Mouse (Mus musculus): Measurements from ENCODE around the gene Adora2a. TPM values are rescaled to one million over a fixed set of nuclear protein-coding genes. Genes with fewer than 3 reads are reported as not detected.

Gene Adora2a
- polyA plus RNA-seq, 1 experiment from 2014 or later, result 3.2 TPM

GRCm38 (mm10) chr10:75294926-75295325, 21.8 kb upstream of the Adora2a start:
- no peaks in the 10 kb centered on the region for H3K27me3 ChIP-seq
- H3K36me3 ChIP-seq (ENCODE audit: poor library complexity, severe bottlenecking), result peaks cover 40% of the 10 kb centered on the region
- 89% methylated on average over 4 of the region's 4 CpGs for WGBS
- H3K4me1 ChIP-seq, result no peaks in the 10 kb centered on the region
- no peak overlapping the region for H3K27ac ChIP-seq
- no peak overlapping the region for H3K9ac ChIP-seq
- H3K4me3 ChIP-seq, result no peak overlapping the region
- H3K9me3 ChIP-seq (replicated peaks), result no peaks in the 10 kb centered on the region
- no peak for ATAC-seq
- no peak overlapping the region for H3K4me2 ChIP-seq

- Histone ChIP-seq H3K27ac (no peak overlapping the region), H3K4me1 (no peaks in the 10 kb centered on the region), H3K4me3 (no peak overlapping the region), H3K9me3 (replicated peaks) (no peaks in the 10 kb centered on the region), H3K4me2 (no peak overlapping the region), H3K9ac (no peak overlapping the region), H3K36me3 (ENCODE audit: poor library complexity, severe bottlenecking) (peaks cover 55% of the 10 kb centered on the region), H3K27me3 (no peaks in the 10 kb centered on the region)
- ATAC-seq, result no peak
- 81% methylated on average over 5 of the region's 5 CpGs for WGBS
Observed at GRCm38 (mm10) chr10:75298608-75299007, 18.1 kb upstream of the Adora2a start.

DNA sequence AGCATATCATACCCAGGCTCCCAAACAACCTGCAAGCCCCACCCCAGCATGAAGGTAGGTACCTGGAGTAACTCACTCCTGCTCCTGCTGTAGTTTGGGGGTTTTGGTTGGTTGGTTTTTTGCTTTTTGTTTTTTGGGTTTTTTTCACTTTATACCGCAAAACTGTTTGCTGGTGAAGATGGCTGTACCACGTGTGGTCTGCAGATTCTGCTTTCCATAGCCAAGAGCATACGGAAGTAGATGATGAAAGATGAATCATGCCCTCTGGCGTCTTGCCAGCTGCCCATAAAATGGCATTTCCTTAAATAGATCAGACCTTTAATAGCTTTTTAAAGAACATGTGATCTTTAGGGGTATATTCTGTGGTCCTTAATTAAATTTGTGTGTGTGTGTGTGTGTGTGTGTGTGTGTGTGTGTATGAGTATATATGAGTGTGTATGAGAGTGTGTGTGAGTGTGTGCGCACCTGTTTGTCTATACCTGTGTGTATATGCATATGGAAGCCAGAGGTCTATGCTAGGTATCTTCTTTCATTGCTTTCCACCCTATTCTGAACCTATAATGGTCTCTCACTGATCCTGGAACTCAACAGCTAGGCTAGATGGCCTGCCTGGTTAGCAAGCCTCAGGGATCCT, 16.8 kb upstream of the Adora2a start:
- WGBS, result 86% methylated on average over 5 of the region's 5 CpGs
- H3K4me2 ChIP-seq, result no peak overlapping the region
- no peak overlapping the region for H3K4me3 ChIP-seq
- no peak overlapping the region for H3K9ac ChIP-seq
- no peaks in the 10 kb centered on the region for H3K9me3 ChIP-seq (replicated peaks)
- peaks cover 51% of the 10 kb centered on the region for H3K36me3 ChIP-seq (ENCODE audit: poor library complexity, severe bottlenecking)
- H3K27ac ChIP-seq, result no peak overlapping the region
- no peaks in the 10 kb centered on the region for H3K27me3 ChIP-seq
- ATAC-seq, result no peak
- peaks cover 12% of the 10 kb centered on the region for H3K4me1 ChIP-seq

DNA sequence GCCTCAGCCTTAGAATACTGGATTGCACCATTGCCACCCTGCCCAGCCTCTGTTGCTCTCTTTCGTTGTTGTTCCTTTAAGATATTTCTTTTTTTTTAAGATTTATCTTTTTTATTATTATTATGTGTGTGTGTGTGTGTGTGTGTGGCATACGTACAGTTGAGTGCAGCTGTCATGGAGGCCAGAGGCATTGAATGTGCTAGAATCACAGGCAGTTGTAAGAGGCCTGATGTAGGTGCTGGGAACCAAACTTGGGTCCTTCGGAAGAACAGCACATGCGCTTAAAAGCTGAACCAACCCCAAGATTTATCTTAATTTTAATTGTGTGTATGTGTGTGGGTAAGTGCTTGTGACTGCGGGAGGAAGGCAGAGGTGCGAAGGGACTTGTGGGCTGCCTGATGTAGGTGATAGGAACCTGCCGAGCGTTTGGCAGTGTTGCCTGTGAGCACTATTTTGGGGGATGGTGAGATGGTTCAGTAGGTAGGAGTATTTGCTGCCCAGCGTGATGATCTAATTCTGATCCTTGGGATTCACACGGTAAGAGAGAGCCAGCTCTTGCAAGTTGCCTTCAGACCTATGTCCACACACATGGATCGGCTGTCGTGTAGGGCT, 15.4 kb upstream of the Adora2a start:
- peaks cover 12% of the 10 kb centered on the region for H3K4me1 ChIP-seq
- H3K4me3 ChIP-seq, result no peak overlapping the region
- H3K36me3 ChIP-seq (ENCODE audit: poor library complexity, severe bottlenecking), result peaks cover 51% of the 10 kb centered on the region
- no peak overlapping the region for H3K4me2 ChIP-seq
- 93% methylated on average over 12 of the region's 12 CpGs for WGBS
- no peak for ATAC-seq
- H3K9me3 ChIP-seq (replicated peaks), result no peaks in the 10 kb centered on the region
- H3K27ac ChIP-seq, result no peak overlapping the region
- H3K27me3 ChIP-seq, result no peaks in the 10 kb centered on the region
- no peak overlapping the region for H3K9ac ChIP-seq

- 95% methylated on average over 4 of the region's 4 CpGs for WGBS
- peaks cover 51% of the 10 kb centered on the region for H3K36me3 ChIP-seq (ENCODE audit: poor library complexity, severe bottlenecking)
Observed at GRCm38 (mm10) chr10:75301937-75302336, 14.7 kb upstream of the Adora2a start.

DNA sequence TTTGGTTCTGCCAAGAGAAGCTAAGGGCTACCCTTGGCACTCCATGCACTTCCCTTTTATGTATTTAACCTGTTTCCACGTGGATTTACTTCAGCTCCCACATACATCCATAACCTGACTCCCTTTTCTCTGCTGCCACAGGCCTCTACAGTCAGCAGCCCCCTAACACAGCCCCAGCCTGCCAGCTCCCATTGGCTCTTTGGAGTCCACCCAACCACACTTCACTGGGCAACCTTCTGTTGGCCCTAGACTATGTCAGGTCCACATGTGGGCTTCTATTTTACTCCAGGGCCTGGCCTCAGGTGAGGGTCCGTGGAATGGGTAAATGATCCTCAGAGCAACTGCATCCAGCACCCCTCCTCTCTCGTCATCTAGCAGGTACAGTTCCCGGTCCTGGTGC, 14.1 kb upstream of the Adora2a start:
- Histone ChIP-seq H3K36me3 (ENCODE audit: poor library complexity, severe bottlenecking) (peaks cover 55% of the 10 kb centered on the region), H3K4me1 (peaks cover 12% of the 10 kb centered on the region), H3K9ac (no peak overlapping the region), H3K27ac (no peak overlapping the region), H3K4me2 (no peak overlapping the region), H3K27me3 (no peaks in the 10 kb centered on the region), H3K9me3 (replicated peaks) (no peaks in the 10 kb centered on the region), H3K4me3 (no peak overlapping the region)
- WGBS, result 88% methylated on average over 4 of the region's 4 CpGs
- no peak for ATAC-seq

More at GRCm38 (mm10) chr10:75301937-75302336, 14.7 kb upstream of the Adora2a start:
- H3K4me3 ChIP-seq, result no peak overlapping the region
- no peaks in the 10 kb centered on the region for H3K27me3 ChIP-seq
- H3K27ac ChIP-seq, result no peak overlapping the region
- peaks cover 12% of the 10 kb centered on the region for H3K4me1 ChIP-seq
- ATAC-seq, result no peak
- H3K4me2 ChIP-seq, result no peak overlapping the region
- H3K9me3 ChIP-seq (replicated peaks), result no peaks in the 10 kb centered on the region
- no peak overlapping the region for H3K9ac ChIP-seq

DNA sequence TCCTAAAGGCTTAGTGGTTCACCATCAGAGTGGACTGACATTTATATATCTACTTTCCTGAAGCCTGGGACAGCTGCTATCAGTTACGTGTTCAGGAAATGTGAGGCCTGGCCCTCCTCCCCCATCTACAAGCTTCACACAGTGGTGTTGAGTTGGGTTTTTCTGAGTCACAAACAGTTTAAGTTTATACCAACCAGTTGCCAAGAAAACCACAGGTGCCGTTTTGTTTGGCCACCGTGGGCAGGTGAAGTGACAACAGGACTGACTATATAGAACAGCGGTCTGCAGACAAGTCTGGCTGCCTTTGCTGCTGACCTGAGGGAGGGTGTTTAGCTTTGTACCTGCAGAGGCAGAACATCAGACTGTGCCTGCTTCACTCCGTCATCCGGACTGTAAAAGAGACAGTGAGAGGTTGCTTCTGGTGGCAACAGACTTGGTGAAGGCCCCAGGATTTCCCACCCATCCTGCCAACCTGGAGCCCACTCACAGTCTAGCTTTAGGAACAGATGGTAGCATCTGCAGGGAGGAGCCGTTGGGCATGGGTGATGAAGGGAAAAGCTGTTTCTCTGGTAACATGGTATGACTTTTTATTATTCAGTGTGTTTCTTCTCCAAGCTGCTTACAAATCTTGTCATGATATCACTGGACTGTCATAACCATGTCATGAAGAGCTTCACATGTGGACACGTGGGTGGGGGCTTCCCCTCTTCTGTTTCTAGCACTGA, 13.2 kb upstream of the Adora2a start:
- peak overlapping the region; percentile 80 for H3K27ac ChIP-seq
- H3K9me3 ChIP-seq (replicated peaks), result no peaks in the 10 kb centered on the region
- peak; percentile 86 for ATAC-seq
- 84% methylated on average over 8 of the region's 8 CpGs for WGBS
- no peaks in the 10 kb centered on the region for H3K27me3 ChIP-seq
- no peak overlapping the region for H3K9ac ChIP-seq
- no peak overlapping the region for H3K4me3 ChIP-seq
- H3K4me1 ChIP-seq, result peaks cover 12% of the 10 kb centered on the region
- no peak overlapping the region for H3K4me2 ChIP-seq
- peaks cover 63% of the 10 kb centered on the region for H3K36me3 ChIP-seq (ENCODE audit: poor library complexity, severe bottlenecking)

DNA sequence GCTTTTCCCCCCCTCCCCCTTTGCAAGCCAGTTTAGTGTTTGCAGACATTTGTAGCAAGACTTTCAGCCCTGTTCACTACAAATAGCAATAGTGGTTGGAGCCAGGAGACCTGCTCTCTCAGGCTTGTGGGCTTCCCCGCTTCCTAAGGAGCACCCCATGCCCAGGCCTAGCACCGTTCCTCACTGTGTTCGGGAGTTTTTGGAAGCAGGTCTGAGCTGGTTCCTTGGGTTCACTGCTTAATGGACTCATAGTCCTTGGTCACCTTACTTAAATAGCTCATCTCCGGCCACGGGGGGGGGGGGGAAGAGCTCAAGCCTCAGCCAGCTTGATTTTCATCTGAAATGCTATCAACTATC, 12.7 kb upstream of the Adora2a start:
- Histone ChIP-seq H3K4me2 (no peak overlapping the region), H3K9ac (no peak overlapping the region; the same call in 1 of the 2 replicates), H3K36me3 (ENCODE audit: poor library complexity, severe bottlenecking) (peaks cover 63% of the 10 kb centered on the region), H3K4me3 (no peak overlapping the region), H3K27me3 (no peaks in the 10 kb centered on the region), H3K27ac (peak overlapping the region; percentile 80), H3K9me3 (replicated peaks) (no peaks in the 10 kb centered on the region), H3K4me1 (peaks cover 12% of the 10 kb centered on the region)
- no peak; the same call in 1 of the 2 replicates for ATAC-seq
- 86% methylated on average over 5 of the region's 5 CpGs for WGBS

DNA sequence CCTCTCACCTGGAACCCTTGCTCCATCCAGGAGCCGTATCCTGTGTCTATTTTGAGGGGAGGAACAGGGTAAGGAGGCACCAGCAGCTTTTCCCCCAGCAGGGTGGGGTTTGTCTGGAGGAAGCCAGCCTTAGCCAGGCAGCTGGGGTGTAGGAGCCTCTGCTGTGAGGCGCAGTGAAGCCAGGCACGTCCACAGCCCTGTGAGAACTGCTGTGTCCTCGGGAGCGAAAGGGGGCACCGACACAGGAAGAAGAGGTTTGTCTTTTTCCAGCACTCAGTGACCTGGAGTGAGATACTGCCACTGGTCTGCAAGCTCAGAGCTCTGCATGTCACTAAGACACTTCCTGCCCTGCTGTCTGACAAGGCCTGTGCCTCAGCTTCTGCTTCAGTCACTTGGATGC, 12.3 kb upstream of the Adora2a start:
- Histone ChIP-seq H3K27me3 (no peaks in the 10 kb centered on the region), H3K9ac (no peak overlapping the region; the same call in 1 of the 2 replicates), H3K36me3 (ENCODE audit: poor library complexity, severe bottlenecking) (peaks cover 64% of the 10 kb centered on the region), H3K4me2 (no peak overlapping the region), H3K4me3 (no peak overlapping the region), H3K9me3 (replicated peaks) (no peaks in the 10 kb centered on the region), H3K4me1 (peaks cover 12% of the 10 kb centered on the region), H3K27ac (peak overlapping the region; percentile 80)
- 69% methylated on average over 6 of the region's 6 CpGs for WGBS
- 0 out of 2 replicates have a peak, but pooled peaks have one; percentile 22 for ATAC-seq

- Histone ChIP-seq H3K9me3 (replicated peaks) (no peaks in the 10 kb centered on the region), H3K4me3 (no peak overlapping the region), H3K36me3 (ENCODE audit: poor library complexity, severe bottlenecking) (peaks cover 72% of the 10 kb centered on the region), H3K4me1 (peaks cover 12% of the 10 kb centered on the region), H3K4me2 (no peak overlapping the region), H3K9ac (no peak overlapping the region), H3K27ac (no peak overlapping the region), H3K27me3 (no peaks in the 10 kb centered on the region)
- 98% methylated on average over 7 of the region's 7 CpGs for WGBS
- no peak for ATAC-seq
Observed at GRCm38 (mm10) chr10:75307130-75307529, 9.5 kb upstream of the Adora2a start.

GRCm38 (mm10) chr10:75312361-75312760, 4.3 kb upstream of the Adora2a start:
- no peak overlapping the region for H3K27ac ChIP-seq
- H3K4me3 ChIP-seq, result no peak overlapping the region
- peaks cover 54% of the 10 kb centered on the region for H3K36me3 ChIP-seq (ENCODE audit: poor library complexity, severe bottlenecking)
- H3K9me3 ChIP-seq (replicated peaks), result no peaks in the 10 kb centered on the region
- H3K4me2 ChIP-seq, result no peak overlapping the region
- H3K27me3 ChIP-seq, result peaks cover 17% of the 10 kb centered on the region
- no peak overlapping the region for H3K9ac ChIP-seq
- WGBS, result 92% methylated on average over 7 of the region's 7 CpGs
- peaks cover 10% of the 10 kb centered on the region for H3K4me1 ChIP-seq
- no peak for ATAC-seq

GRCm38 (mm10) chr10:75314190-75314980, 2.3 kb upstream of the Adora2a start:
- no peak for ATAC-seq
- Histone ChIP-seq H3K9me3 (replicated peaks) (no peaks in the 10 kb centered on the region), H3K4me2 (no peak overlapping the region), H3K4me3 (no peak overlapping the region), H3K36me3 (ENCODE audit: poor library complexity, severe bottlenecking) (peaks cover 34% of the 10 kb centered on the region), H3K4me1 (peaks cover 13% of the 10 kb centered on the region), H3K27ac (no peak overlapping the region), H3K27me3 (peaks cover 38% of the 10 kb centered on the region), H3K9ac (no peak overlapping the region)
- 72% methylated on average over 6 of the region's 6 CpGs for WGBS
